Mouse (Mus musculus): ENCODE results near the gene Cdyl. TPM values are rescaled to one million over a fixed set of nuclear protein-coding genes. Genes with fewer than 3 reads are reported as not detected.

Cdyl gene
- polyA plus RNA-seq, 1 experiment from 2014 or later = 15.0 TPM

DNA sequence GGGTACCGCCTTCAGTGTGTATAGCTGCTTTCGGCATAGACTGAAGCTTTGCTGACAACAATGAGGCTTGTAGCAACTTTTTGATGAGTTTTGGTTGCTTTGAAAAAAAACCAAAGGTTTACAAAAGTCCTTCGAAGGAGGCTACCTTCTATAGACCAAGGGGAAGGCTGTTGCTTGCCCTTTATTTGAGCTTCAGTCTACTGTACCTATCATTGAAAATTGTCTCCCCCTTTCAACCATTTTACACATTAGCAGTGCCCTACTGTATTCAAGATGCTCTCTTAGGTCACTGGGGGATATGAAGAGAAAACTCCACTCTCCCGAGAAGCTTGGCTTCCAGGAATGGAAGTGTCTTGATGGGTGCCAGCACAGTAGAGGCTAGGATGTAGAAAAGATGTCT, 83.1 kb downstream of the Cdyl start:
- Histone ChIP-seq H3K27ac (ENCODE audit: low read depth, low read length) (no peak overlapping the region), H3K27me3 (ENCODE audit: control insufficient read depth, insufficient read depth, low read length) (peaks cover 25% of the 10 kb centered on the region), H3K4me3 (ENCODE audit: low read depth, low read length) (peak overlapping the region; percentile 96), H3K4me1 (replicated peaks; ENCODE audit: control insufficient read depth, insufficient read depth, low read length) (0 out of 2 replicates have a peak, but pooled peaks cover 4% of the 10 kb centered on the region), H3K9me3 (ENCODE audit: control insufficient read depth, low read length) (peaks cover 4% of the 10 kb centered on the region; the same call in 1 of the 2 replicates), H3K9ac (ENCODE audit: low read length) (peak overlapping the region; percentile 86), H3K4me2 (ENCODE audit: low read depth, low read length, severe bottlenecking) (peak overlapping the region; percentile 71), H3K36me3 (ENCODE audit: control insufficient read depth, insufficient read depth, low read length) (no peaks in the 10 kb centered on the region)
- ATAC-seq (replicated peaks; ENCODE audit: low FRiP score) = no peak
- no peak for DNase-seq (ENCODE audit: low spot score)
- WGBS = 44% methylated on average over 4 of the region's 4 CpGs

DNA sequence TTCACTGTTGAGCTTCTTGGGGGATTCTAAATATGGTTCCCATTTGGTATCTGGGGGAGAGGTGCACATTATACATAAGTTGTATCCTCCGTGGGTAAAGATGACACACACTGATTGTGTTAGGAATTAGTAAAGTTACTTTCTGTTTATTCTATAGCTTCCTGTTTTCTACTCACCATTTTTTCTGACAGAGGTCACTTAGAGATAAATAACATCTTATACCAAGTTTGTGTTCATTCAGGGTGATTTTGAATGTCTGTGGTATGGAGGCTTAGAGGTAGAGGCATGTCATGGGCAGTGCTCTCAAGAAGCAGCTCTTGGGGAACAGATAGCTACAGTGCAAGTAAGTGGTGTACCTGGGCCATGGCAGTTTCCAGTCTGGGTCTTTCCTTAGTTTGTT, 83.6 kb downstream of the Cdyl start:
- WGBS = 75% methylated on average over 1 of the region's 1 CpGs
- Histone ChIP-seq H3K9me3 (ENCODE audit: control insufficient read depth, low read length) (peaks cover 4% of the 10 kb centered on the region; the same call in 1 of the 2 replicates), H3K27ac (ENCODE audit: low read depth, low read length) (no peak overlapping the region), H3K4me3 (ENCODE audit: low read depth, low read length) (peak overlapping the region; percentile 96; the same call in 1 of the 2 replicates), H3K9ac (ENCODE audit: low read length) (no peak overlapping the region), H3K36me3 (ENCODE audit: control insufficient read depth, insufficient read depth, low read length) (no peaks in the 10 kb centered on the region), H3K27me3 (ENCODE audit: control insufficient read depth, insufficient read depth, low read length) (peaks cover 24% of the 10 kb centered on the region), H3K4me1 (replicated peaks; ENCODE audit: control insufficient read depth, insufficient read depth, low read length) (0 out of 2 replicates have a peak, but pooled peaks cover 4% of the 10 kb centered on the region), H3K4me2 (ENCODE audit: low read depth, low read length, severe bottlenecking) (peak overlapping the region; percentile 71; the same call in 1 of the 2 replicates)
- ATAC-seq (replicated peaks; ENCODE audit: low FRiP score) (no peak), DNase-seq (ENCODE audit: low spot score) (no peak)

DNA sequence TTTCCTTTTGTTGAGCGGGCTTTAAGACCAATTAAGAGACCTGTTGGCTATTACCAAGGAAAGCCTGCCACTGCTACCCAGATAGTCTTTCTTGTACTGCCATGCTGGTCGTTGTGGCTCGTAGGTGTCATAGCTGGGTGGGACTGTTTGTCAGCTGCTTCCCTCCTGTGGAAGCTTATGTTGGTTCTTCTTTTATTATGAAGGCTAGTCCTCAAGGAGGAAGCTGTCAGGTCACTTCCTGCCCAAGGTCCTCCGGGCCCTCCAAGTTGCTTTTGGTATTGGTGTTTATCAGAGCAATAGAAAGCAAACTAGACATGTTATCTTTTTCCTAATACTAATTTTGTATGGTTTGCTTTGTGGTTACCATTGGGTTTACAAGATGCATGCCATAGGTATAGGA, 89.6 kb downstream of the Cdyl start:
- Histone ChIP-seq H3K27ac (ENCODE audit: low read depth, low read length) (no peak overlapping the region), H3K4me3 (ENCODE audit: low read depth, low read length) (no peak overlapping the region), H3K9me3 (ENCODE audit: control insufficient read depth, low read length) (peaks cover 4% of the 10 kb centered on the region; the same call in 1 of the 2 replicates), H3K36me3 (ENCODE audit: control insufficient read depth, insufficient read depth, low read length) (no peaks in the 10 kb centered on the region), H3K9ac (ENCODE audit: low read length) (no peak overlapping the region), H3K27me3 (ENCODE audit: control insufficient read depth, insufficient read depth, low read length) (no peaks in the 10 kb centered on the region), H3K4me1 (replicated peaks; ENCODE audit: control insufficient read depth, insufficient read depth, low read length) (no peaks in the 10 kb centered on the region), H3K4me2 (ENCODE audit: low read depth, low read length, severe bottlenecking) (no peak overlapping the region)
- WGBS = 91% methylated on average over 4 of the region's 4 CpGs
- ATAC-seq (replicated peaks; ENCODE audit: low FRiP score) = no peak
- DNase-seq (ENCODE audit: low spot score) = no peak

DNA sequence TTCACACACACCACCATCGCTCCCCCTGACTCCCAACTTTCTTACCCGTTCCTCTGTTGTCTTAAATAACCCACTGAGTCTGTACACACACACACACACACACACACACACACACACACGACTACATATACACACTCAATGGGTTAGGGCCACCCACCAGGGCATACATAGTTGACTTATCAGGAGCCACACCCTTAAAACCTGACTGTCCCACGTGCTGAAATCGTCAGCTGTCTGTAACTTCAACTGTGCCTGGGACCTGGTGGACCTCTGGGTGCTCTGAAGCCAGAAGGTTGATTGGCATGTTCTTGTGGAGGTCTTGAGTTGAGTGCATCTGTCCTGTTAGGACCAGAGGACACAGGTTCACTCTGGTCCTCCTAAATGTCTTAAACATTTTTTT, 90.0 kb downstream of the Cdyl start:
- Histone ChIP-seq H3K4me3 (ENCODE audit: low read depth, low read length) (no peak overlapping the region), H3K36me3 (ENCODE audit: control insufficient read depth, insufficient read depth, low read length) (no peaks in the 10 kb centered on the region), H3K4me1 (replicated peaks; ENCODE audit: control insufficient read depth, insufficient read depth, low read length) (no peaks in the 10 kb centered on the region), H3K4me2 (ENCODE audit: low read depth, low read length, severe bottlenecking) (no peak overlapping the region), H3K9ac (ENCODE audit: low read length) (no peak overlapping the region), H3K9me3 (ENCODE audit: control insufficient read depth, low read length) (peaks cover 4% of the 10 kb centered on the region; the same call in 1 of the 2 replicates), H3K27ac (ENCODE audit: low read depth, low read length) (no peak overlapping the region), H3K27me3 (ENCODE audit: control insufficient read depth, insufficient read depth, low read length) (no peaks in the 10 kb centered on the region)
- DNase-seq (ENCODE audit: low spot score) (no peak), ATAC-seq (replicated peaks; ENCODE audit: low FRiP score) (no peak)
- WGBS = 83% methylated on average over 5 of the region's 5 CpGs

DNA sequence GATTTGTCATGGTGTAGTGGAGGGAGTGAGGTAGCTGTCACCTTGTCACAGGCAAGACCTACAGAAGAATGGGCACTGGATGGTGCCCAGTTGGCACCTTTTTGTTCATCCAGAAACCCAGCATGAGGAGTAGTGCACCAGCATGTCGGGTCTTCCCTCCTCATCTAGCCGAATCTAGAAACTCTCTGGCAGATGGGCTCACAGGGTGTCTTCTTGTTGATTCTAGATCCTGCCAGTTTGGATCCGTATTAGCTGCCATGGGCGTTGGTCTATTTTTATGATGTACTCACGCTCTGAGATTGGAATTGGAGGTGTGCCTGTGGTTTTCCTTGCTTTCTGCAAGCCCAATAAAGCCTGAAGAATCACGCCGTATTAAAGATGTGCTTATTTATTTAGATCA, 92.4 kb downstream of the Cdyl start:
- DNase-seq (ENCODE audit: low spot score) (no peak), ATAC-seq (replicated peaks; ENCODE audit: low FRiP score) (no peak)
- WGBS = 91% methylated on average over 7 of the region's 7 CpGs
- Histone ChIP-seq H3K9ac (ENCODE audit: low read length) (no peak overlapping the region), H3K27ac (ENCODE audit: low read depth, low read length) (no peak overlapping the region), H3K4me2 (ENCODE audit: low read depth, low read length, severe bottlenecking) (no peak overlapping the region), H3K4me3 (ENCODE audit: low read depth, low read length) (no peak overlapping the region), H3K36me3 (ENCODE audit: control insufficient read depth, insufficient read depth, low read length) (no peaks in the 10 kb centered on the region), H3K9me3 (ENCODE audit: control insufficient read depth, low read length) (no peaks in the 10 kb centered on the region; the same call in 1 of the 2 replicates), H3K27me3 (ENCODE audit: control insufficient read depth, insufficient read depth, low read length) (no peaks in the 10 kb centered on the region), H3K4me1 (replicated peaks; ENCODE audit: control insufficient read depth, insufficient read depth, low read length) (no peaks in the 10 kb centered on the region)

DNA sequence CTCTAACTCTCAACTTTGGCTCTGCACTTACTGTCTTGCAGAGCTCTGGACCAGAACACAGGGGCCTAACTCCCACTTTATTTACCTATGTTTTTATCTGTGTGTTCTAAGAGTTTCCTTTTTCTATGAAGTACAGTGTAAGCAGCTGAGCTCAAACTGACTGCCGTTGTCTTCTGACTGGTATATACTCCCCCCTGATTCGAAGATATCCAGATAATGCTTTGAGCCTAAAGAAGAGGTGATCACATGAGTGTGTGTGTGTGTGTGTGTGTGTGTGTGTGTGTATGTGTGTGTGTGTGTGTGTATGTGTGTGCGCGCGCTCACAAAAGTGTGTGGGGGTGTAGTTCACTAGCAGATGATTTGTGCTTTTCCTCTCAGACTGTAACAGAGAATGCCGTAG, 95.4 kb downstream of the Cdyl start:
- Histone ChIP-seq H3K9me3 (ENCODE audit: control insufficient read depth, low read length) (no peaks in the 10 kb centered on the region), H3K4me2 (ENCODE audit: low read depth, low read length, severe bottlenecking) (no peak overlapping the region), H3K27me3 (ENCODE audit: control insufficient read depth, insufficient read depth, low read length) (no peaks in the 10 kb centered on the region), H3K36me3 (ENCODE audit: control insufficient read depth, insufficient read depth, low read length) (no peaks in the 10 kb centered on the region), H3K27ac (ENCODE audit: low read depth, low read length) (no peak overlapping the region), H3K4me3 (ENCODE audit: low read depth, low read length) (no peak overlapping the region), H3K4me1 (replicated peaks; ENCODE audit: control insufficient read depth, insufficient read depth, low read length) (no peaks in the 10 kb centered on the region), H3K9ac (ENCODE audit: low read length) (no peak overlapping the region)
- WGBS = 89% methylated on average over 6 of the region's 6 CpGs
- no peak for DNase-seq (ENCODE audit: low spot score)
- ATAC-seq (replicated peaks; ENCODE audit: low FRiP score) = no peak

DNA sequence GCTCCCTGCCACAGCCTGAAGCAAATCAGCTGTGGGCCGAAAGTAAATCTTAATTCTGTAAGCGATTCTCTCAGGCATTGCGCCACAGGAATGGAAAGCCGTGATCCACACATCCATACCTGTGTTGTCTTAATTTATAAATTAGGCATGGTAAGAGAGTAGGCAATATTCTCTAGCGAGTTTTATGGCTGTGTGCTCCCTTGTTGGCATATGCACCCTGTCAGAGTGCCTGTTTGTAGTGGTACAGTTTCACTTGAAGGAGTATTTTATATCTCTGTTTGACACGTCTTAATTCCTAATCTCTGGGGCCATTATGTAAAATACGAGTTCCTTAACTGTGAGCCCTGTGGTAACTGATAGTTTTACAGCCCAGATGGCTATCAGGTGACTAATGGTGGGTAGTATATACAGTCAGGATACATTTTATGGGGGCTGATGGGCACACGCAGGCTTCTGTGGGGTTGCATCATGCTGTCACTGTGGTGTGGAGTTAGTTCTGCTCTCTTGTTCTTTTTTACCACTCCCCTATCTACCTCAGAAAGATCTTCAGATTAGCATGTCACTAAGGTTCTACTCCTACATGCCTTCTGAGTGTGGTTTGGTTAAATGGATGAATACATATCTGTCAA, 96.1 kb downstream of the Cdyl start:
- no peak for ATAC-seq (replicated peaks; ENCODE audit: low FRiP score)

DNA sequence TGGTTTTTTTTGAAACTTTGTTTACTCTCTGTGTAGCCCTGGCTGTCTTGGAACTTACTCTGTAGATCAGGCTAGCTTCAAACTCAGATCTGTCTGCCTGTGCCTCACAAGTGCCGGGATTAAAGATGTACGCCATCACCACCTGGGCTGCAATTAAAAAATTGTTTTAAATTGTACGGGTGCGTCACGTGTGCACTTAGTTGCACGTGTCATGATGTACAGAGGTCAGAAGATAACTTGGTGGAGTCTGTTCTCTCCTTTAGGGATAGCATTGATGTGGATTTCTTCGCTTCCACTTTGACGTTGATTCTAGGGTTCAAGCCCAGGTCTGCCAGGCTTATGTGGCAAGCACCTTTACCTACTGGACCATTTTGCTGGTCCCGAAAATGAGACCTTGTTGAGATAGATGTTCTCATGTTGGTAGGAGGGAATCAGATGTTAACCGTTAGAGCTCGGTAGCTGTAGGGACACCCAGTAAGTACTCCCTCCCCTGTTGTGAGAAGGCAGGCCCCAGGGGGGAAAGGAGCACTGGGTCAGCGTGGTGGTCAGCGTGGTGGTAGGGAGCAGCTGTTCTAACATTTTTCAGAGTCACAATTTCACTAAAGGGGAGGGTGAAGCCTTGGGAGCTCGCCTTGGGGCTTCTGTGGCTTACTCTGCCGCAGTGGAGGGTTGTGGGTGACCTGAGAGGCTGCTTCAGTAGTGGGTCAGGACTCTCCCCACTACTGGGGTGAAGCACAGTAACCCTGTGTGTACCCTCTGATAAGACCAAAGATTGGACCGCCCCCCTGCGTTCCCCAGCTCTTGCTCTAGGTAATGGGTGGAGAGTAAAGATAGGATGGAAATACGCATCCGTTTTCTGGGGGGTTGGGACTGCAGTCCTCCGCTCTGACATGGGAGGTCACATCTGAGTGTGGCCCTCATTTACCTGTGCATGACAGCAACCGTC, 97.0 kb downstream of the Cdyl start:
- H3K36me3 ChIP-seq (ENCODE audit: control insufficient read depth, insufficient read depth, low read length) = no peaks in the 10 kb centered on the region
- no peaks in the 10 kb centered on the region for H3K4me1 ChIP-seq (replicated peaks; ENCODE audit: control insufficient read depth, insufficient read depth, low read length)
- no peaks in the 10 kb centered on the region for H3K9me3 ChIP-seq (ENCODE audit: control insufficient read depth, low read length)
- 87% methylated on average over 21 of the region's 21 CpGs for WGBS
- H3K4me3 ChIP-seq (ENCODE audit: low read depth, low read length) = no peak overlapping the region
- H3K27ac ChIP-seq (ENCODE audit: low read depth, low read length) = no peak overlapping the region
- DNase-seq (ENCODE audit: low spot score) (no peak), ATAC-seq (replicated peaks; ENCODE audit: low FRiP score) (no peak)
- H3K9ac ChIP-seq (ENCODE audit: low read length) = no peak overlapping the region
- H3K27me3 ChIP-seq (ENCODE audit: control insufficient read depth, insufficient read depth, low read length) = no peaks in the 10 kb centered on the region
- H3K4me2 ChIP-seq (ENCODE audit: low read depth, low read length, severe bottlenecking) = no peak overlapping the region

More for the DNA sequence above, 96.1 kb downstream of the Cdyl start:
- DNase-seq (ENCODE audit: low spot score) = no peak
- H3K27ac ChIP-seq (ENCODE audit: low read depth, low read length) = no peak overlapping the region
- no peaks in the 10 kb centered on the region for H3K9me3 ChIP-seq (ENCODE audit: control insufficient read depth, low read length)
- H3K36me3 ChIP-seq (ENCODE audit: control insufficient read depth, insufficient read depth, low read length) = no peaks in the 10 kb centered on the region
- H3K4me2 ChIP-seq (ENCODE audit: low read depth, low read length, severe bottlenecking) = no peak overlapping the region
- 85% methylated on average over 8 of the region's 8 CpGs for WGBS
- no peaks in the 10 kb centered on the region for H3K4me1 ChIP-seq (replicated peaks; ENCODE audit: control insufficient read depth, insufficient read depth, low read length)
- no peak overlapping the region for H3K4me3 ChIP-seq (ENCODE audit: low read depth, low read length)
- H3K9ac ChIP-seq (ENCODE audit: low read length) = no peak overlapping the region
- no peaks in the 10 kb centered on the region for H3K27me3 ChIP-seq (ENCODE audit: control insufficient read depth, insufficient read depth, low read length)
